Mouse (Mus musculus) G1E (cell line): ENCODE results near the gene Camkmt. TPM values are rescaled to one million over a fixed set of nuclear protein-coding genes. Genes with fewer than 3 reads are reported as not detected.

ENCODE experiments used
- ATAC-seq: 2 replicates; pipeline ENCODE4 v1.8.0; 2016; ENCODE audit warnings: mild to moderate bottlenecking; ENCODE audit not compliant: insufficient number of reproducible peaks, poor library complexity, low FRiP score, severe bottlenecking; ENCODE audit errors: extremely low read depth
- DNase-seq: peaks from one replicate; pipeline ENCODE4 v3.0.0; 2012; ENCODE audit warnings: low spot score
- H3K27me3 ChIP-seq: 2 replicates; pipeline ENCODE4 v1.6.1; 2012; ENCODE audit warnings: mild to moderate bottlenecking, low read length, inconsistent platforms; ENCODE audit not compliant: insufficient read depth
- H3K36me3 ChIP-seq: replicated peaks from 2 replicates; pipeline ENCODE3; 2012; ENCODE audit warnings: mild to moderate bottlenecking, inconsistent platforms
- H3K4me1 ChIP-seq: 2 replicates; pipeline ENCODE4 v1.6.1; 2012; ENCODE audit warnings: low read depth, low read length, inconsistent platforms, mixed read lengths; ENCODE audit not compliant: insufficient read depth
- H3K4me3 ChIP-seq: 2 replicates; pipeline ENCODE4 v1.5.1; 2012; ENCODE audit warnings: low read depth, mild to moderate bottlenecking, inconsistent platforms, low read length, moderate library complexity, mixed read lengths
- H3K9me3 ChIP-seq: replicated peaks from 2 replicates; pipeline ENCODE4 v1.6.1; 2012; ENCODE audit warnings: inconsistent platforms
- CTCF ChIP-seq: IDR thresholded peaks from 2 replicates; pipeline ENCODE4 v1.5.1; 2012; ENCODE audit warnings: low read depth, low read length, inconsistent platforms, mixed read lengths
- GATA1 ChIP-seq: IDR thresholded peaks from 2 replicates; pipeline ENCODE4 v1.6.1; 2012; ENCODE audit warnings: borderline replicate concordance, low read length, inconsistent platforms, mixed read lengths
- GATA2 ChIP-seq: IDR thresholded peaks from 2 replicates; pipeline ENCODE4 v1.6.1; 2012; ENCODE audit warnings: low read depth, low read length, inconsistent platforms, borderline replicate concordance
- POLR2AphosphoS5 ChIP-seq: IDR thresholded peaks from 2 replicates; pipeline ENCODE4 v1.6.1; 2012; ENCODE audit warnings: low read depth, low read length, inconsistent platforms; ENCODE audit not compliant: insufficient replicate concordance
- TAL1 ChIP-seq: conservative IDR thresholded peaks from 2 replicates; pipeline ENCODE4 v1.6.1; 2012; ENCODE audit warnings: low read depth, low read length, inconsistent platforms, mixed read lengths
- polyA plus RNA-seq: library from polyadenylated mRNA; stranded (reverse); fragments of >175 nt; gene quantifications from 2 replicates; pipeline ENCODE4 v1.2.3, GENCODE M21; 2012
- total RNA-seq, 2 experiments: library from RNA; stranded (forward) in 1 of 2; stranded (reverse) in 1 of 2; fragments of 200-1000 nt in 1 of 2; fragments of >200 nt in 1 of 2; fragmentation: Nextera tagmentation in 1 of 2; gene quantifications; 2 replicates each; pipeline ENCODE4 v1.2.3; 2014 to 2017

Gene Camkmt
- total and polyA plus RNA-seq, 3 experiments = 1.6 to 8.0 (median 1.7) TPM

DNA sequence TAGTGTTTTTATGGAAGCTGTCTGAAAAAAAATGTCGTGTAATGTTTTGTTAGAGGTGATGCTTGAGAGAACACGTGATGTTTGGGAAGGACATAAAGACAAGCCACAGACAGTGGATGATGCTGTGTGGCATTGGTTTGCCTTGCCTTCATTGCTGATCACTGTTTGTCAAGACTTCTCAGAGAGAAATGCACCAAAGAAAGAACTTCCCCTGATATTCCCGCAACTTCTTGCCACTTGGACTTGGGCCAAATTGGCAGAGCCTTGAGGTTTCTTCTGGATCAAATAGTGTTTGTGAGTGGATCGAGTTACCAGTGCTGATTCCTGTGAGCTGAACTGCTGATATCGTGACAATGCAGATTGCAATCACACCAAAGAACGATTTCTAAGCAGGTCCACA is 405.5 kb downstream of the Camkmt start:
- H3K4me3 ChIP-seq = no peak overlapping the region
- TF ChIP-seq TAL1 (no peak), GATA1 (no peak), POLR2AphosphoS5 (no peak), CTCF (no peak), GATA2 (no peak)
- no peaks in the 10 kb centered on the region for H3K9me3 ChIP-seq
- ATAC-seq (no peak), DNase-seq (no peak)
- H3K4me1 ChIP-seq = no peaks in the 10 kb centered on the region
- H3K27me3 ChIP-seq = peaks cover 2% of the 10 kb centered on the region; the same call in 1 of the 2 replicates
- H3K36me3 ChIP-seq = no peaks in the 10 kb centered on the region

DNA sequence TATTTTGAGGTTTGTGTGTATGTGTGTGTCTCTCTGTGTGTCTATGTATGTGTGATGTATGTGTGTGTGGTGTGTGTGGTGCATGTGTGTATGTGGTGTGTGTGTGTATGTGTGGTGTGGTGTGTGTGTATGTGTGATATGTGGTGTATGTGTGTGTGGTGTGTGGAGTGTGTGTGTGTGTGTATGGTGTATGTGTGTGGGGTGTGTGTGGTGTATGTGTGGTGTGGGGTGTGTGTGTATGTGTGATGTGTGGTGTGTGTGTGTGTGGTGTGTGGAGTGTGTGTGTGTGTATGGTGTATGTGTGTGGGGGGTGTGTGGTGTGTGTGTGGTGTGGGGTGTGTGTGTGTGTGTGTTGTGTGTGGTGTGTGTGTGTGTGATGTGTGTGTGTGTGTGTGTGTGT is 414.5 kb downstream of the Camkmt start:
- TF ChIP-seq CTCF (no peak), GATA2 (no peak), GATA1 (no peak), POLR2AphosphoS5 (no peak), TAL1 (no peak)
- Histone ChIP-seq H3K27me3 (peaks cover 6% of the 10 kb centered on the region; the same call in 1 of the 2 replicates), H3K9me3 (no peaks in the 10 kb centered on the region), H3K36me3 (no peaks in the 10 kb centered on the region), H3K4me3 (no peak overlapping the region), H3K4me1 (no peaks in the 10 kb centered on the region)
- ATAC-seq (no peak), DNase-seq (no peak)

DNA sequence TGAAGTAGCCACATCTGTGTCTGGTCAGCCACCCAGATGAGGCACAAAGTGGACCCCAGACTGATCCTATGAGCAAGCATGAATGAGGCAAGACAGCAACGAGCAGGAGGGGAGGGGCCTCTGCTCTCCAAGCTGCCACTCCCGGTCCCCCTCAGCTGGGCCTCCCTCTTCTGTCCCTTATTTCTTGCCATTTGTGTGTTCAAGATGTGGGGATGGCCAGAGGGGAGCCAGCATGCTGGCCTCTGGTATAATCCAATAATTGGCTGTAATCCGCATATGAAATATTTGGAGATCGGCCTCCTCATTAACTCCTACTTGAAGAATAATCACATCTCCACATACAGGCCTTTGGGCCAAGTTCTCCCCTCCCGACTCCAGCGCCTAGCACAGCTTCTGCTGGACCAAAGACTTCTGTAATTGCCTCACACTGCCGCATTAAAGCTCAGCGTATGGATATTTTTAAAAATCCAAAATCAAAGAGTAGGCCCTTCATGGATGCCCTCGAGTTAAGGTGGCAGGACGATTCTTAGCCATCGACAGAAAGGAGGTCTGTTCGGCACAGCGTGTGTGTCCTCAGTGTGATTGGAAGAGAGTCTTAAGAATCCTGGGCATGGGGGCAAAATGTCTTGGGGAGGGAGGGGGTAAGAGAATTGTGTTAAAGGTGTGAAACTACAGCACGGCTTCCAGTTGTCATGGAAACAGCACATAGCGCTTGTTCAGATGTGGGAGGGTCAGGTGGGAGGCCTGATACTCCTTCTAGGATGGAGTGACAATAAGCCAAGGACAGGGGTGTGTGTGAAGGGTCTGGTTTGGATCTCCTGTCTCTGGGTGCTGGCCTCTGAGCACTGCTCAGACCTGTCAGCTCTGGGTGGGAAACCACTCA is 416.1 kb downstream of the Camkmt start:
- ATAC-seq (no peak), DNase-seq (no peak)
- H3K9me3 ChIP-seq = no peaks in the 10 kb centered on the region
- peaks cover 4% of the 10 kb centered on the region; the same call in 1 of the 2 replicates for H3K27me3 ChIP-seq
- H3K4me3 ChIP-seq = no peak overlapping the region
- peaks cover 4% of the 10 kb centered on the region; the same call in 1 of the 2 replicates for H3K4me1 ChIP-seq
- no peaks in the 10 kb centered on the region for H3K36me3 ChIP-seq
- TF ChIP-seq GATA1 (no peak), GATA2 (no peak), CTCF (no peak), POLR2AphosphoS5 (no peak), TAL1 (no peak)

DNA sequence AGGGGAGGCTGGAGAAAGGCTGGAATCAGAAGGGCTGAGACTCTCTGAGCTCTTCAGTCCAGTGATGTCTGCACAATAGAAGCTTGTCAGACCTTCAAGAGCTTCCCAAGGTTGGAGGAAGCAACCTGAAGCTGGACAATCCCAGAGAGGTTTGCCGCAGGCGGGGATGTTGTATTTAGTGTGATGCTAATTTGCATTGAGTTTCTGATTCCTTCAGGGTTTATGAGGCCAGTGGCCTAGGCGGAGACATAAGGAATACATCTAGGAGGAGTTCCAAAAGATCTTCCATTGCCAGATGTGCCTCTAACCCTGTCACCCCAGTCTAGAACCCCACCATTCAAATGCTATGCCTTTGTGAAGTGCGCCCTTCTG is 416.7 kb downstream of the Camkmt start:
- no peaks in the 10 kb centered on the region for H3K36me3 ChIP-seq
- no peak for ATAC-seq
- TF ChIP-seq GATA2 = no peak
- no peak for TF ChIP-seq GATA1
- no peak for TF ChIP-seq TAL1
- no peak for TF ChIP-seq CTCF
- no peak for TF ChIP-seq POLR2AphosphoS5
- no peaks in the 10 kb centered on the region for H3K9me3 ChIP-seq
- no peak overlapping the region for H3K4me3 ChIP-seq
- H3K4me1 ChIP-seq = peaks cover 4% of the 10 kb centered on the region; the same call in 1 of the 2 replicates
- peaks cover 4% of the 10 kb centered on the region; the same call in 1 of the 2 replicates for H3K27me3 ChIP-seq
- DNase-seq = no peak

Other genes with a start within 250 kb of the Camkmt start
- 87.6 and 145 TPM in 2 replicates for gene Ppm1b, start 133.8 kb upstream of the Camkmt start, total RNA-seq (2014; fragmentation: Nextera tagmentation)
- 75.5 and 99.2 TPM in 2 replicates for gene Ppm1b, start 133.8 kb upstream of the Camkmt start, total RNA-seq (2017)
- 28.5 and 39.0 TPM in 2 replicates for gene Ppm1b, start 133.8 kb upstream of the Camkmt start, polyA plus RNA-seq
- 0.68 TPM in 1 of 2 replicates, not detected in the other for gene Slc3a1, start 62.2 kb upstream of the Camkmt start, total RNA-seq (2014; fragmentation: Nextera tagmentation)
- 0.05 and 0.12 TPM in 2 replicates for gene Slc3a1, start 62.2 kb upstream of the Camkmt start, total RNA-seq (2017)
- gene Slc3a1, start 62.2 kb upstream of the Camkmt start, polyA plus RNA-seq = not detected in 2 replicates
- gene Prepl, start 311 bp upstream of the Camkmt start, total RNA-seq (2014; fragmentation: Nextera tagmentation) = 53.0 and 68.4 TPM in 2 replicates
- gene Prepl, start 311 bp upstream of the Camkmt start, total RNA-seq (2017) = 21.3 and 27.4 TPM in 2 replicates
- 0.98 and 1.2 TPM in 2 replicates for gene Prepl, start 311 bp upstream of the Camkmt start, polyA plus RNA-seq